Mouse (Mus musculus): ENCODE measurements around the gene Gabrr3.

GRCm38 (mm10) chr16:59409341-59409748, 2.2 kb downstream of the Gabrr3 start:
- TF ChIP-seq CTCF (IDR thresholded peaks at IDR 0.05; ENCODE audit: low read depth) (no peak), EP300 (IDR thresholded peaks at IDR 0.05; ENCODE audit: low read depth) (no peak)
